Mouse (Mus musculus): ENCODE measurements around the gene Zfp865.

DNA sequence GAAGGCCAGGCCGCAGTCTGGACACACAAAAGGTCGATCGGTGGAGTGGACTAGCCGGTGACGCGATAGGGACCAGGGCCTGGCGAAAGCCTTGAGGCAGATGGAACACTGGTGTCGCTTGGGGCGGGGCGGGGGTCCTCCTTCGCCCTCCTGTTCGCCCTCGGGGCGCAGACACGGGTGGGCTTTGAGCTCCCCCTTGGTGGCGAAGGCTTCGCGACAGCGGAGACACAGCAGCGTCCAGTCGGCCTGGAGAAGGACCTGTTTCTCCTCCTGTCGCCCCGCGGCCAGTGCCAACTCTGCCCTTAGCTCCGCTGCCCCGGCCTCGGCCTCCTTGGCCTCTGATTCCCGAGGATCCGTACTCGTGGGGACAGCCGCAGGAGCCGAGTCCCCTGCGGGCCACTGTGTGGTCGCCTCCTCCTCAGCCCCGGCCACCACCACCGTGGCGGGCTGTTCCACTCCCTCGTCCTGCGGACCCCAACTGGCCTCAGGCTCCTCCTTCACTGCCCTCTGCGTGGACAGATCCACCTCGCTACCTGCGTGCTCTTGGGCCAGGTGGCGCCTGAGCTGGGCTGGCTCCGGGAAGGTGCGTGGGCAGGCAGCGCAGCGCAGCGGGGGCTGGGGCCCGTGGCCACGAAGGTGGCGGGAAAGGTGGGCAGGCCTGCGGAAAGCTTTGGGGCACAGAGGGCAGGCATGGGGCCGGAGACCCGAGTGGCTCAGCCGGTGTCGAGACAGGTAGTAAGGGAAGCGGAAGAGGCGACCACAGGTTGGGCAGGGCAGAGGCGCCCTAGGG, 26.0 kb upstream of the Zfp865 start:
- TF ChIP-seq CTCF (IDR thresholded peaks at IDR 0.05; ENCODE audit: extremely low read depth, insufficient read depth, insufficient read length, insufficient replicate concordance) (no peak), POLR2A (IDR thresholded peaks at IDR 0.05; ENCODE audit: low read depth, low read length) (no peak)
